Mouse (Mus musculus) inflammation-experienced regulatory T-cells, adult 6 months (primary cell): ENCODE data around the gene Il17ra. TPM values are rescaled to one million over a fixed set of nuclear protein-coding genes. Genes with fewer than 3 reads are reported as not detected.
A peak's percentile ranks its signal among the peaks of the same experiment; 100 is the strongest.

Experiments
- ATAC-seq: one replicate; pipeline ENCODE4 v1.8.0; 2017
- polyA plus RNA-seq, 3 experiments: library from polyadenylated mRNA; unstranded; fragments of 100-300 nt; shearing (Covaris generic); gene quantifications; one replicate each; pipeline ENCODE4 v1.2.1; 2017

Il17ra gene
- 10 to 100 TPM in 2 of 3 experiments, 1 to 10 TPM in 1; 9.7 to 27.4 (median 25.2) TPM for polyA plus RNA-seq

DNA sequence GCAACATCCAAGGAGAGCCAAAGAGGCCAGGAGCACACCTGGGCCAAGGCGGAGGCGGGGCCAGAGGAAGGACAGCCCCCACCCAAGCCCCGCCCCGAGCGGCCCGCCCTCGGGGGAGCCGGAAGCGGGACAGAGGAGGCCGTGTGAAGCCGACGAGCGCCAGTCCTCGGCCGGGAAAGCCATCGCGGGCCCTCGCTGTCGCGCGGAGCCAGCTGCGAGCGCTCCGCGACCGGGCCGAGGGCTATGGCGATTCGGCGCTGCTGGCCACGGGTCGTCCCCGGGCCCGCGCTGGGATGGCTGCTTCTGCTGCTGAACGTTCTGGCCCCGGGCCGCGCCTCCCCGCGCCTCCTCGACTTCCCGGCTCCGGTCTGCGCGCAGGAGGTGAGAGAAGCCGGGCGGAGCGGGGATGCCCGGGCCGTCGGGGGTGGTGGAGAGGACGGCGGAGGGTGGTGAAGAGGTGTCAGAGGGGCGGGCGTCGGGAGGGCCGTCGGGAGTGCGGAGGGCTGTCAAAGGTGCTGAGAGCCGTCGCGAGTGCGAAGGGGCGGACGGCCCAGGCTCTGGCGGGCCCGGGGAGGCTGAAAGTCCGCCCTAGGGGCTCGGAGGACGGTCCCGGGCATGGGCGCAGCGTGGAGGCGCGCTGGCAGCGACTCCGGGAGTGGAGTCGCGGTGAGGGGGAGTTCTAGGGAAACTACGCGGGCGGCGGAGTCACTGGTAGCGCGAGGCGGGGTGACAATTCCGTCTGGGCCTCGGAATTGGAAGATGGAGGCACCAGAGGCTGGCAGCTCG lies at the start of gene Il17ra:
Gene Il17ra (plus strand): TSS at position 162 of the 786 bp plus-strand sequence.
- ATAC-seq: peak; percentile 53

- ATAC-seq: no peak
These were observed 24.9 kb upstream of the Il17ra start for GRCm38 (mm10) chr6:120438161-120438560.

DNA sequence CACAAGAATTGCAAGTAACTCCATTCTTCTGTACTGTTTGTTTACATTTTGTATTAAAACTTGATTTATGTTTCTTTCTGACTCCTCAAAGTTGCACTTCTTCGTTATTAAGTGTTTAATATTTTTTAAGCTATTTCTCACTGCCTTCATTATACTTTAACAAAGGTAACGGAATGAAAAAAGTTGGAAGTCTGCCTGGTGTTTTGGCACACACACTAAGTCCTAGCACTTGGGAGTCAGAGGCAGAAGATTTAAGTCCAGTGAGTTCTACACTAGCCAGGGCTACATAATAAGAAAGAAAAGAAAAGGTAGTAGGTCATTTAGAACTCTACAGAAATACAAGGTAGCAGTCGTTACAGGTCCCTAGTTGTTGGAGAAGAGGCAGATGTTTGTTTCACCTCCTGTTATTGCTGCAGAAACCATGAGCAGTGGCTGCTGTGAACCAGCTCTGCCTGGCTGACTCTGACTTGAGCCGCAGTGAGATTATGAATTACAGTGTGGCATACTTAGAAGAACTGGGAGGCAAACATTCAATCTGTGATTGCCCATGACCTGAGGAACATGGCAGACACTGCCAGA lies 20.8 kb upstream of the Il17ra start:
- no peak for ATAC-seq

- no peak for ATAC-seq
These were observed 19.4 kb upstream of the Il17ra start for GRCm38 (mm10) chr6:120443363-120444355.

- no peak for ATAC-seq
These were observed 12.8 kb upstream of the Il17ra start for GRCm38 (mm10) chr6:120450208-120450607.

DNA sequence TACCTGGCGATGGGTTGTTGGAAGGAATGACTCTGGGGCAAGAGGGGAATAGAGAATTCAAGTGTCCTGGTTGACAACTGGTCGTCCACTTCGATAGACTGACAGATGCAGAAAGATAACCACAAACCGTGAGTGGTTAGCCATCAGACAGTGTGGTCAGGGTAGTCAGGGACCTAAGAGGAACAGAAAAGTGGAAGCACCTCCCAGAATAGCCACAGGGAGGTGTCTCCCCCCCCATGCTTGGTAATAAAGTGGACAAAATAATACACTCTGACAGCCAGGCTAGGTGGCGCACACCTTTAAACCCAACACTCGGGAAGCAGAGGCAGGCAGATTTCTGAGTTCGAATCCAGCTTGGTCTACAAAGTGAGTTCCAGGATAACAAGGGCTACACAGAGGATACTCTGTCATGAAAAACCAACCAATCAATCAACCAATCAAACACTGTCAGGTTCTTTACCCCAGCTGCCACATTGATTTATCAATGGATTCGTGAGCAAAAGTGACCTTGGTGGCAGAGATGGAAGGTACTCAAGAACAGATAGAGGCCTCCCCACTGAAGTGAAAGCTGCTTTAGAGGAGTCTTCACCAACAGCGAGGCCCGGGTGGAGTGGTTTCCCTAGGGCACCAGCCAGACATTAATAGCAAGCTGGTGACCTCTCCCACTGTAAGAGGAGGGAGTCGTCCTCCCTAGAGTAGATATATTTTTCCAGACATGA lies 10.5 kb upstream of the Il17ra start:
- no peak for ATAC-seq

DNA sequence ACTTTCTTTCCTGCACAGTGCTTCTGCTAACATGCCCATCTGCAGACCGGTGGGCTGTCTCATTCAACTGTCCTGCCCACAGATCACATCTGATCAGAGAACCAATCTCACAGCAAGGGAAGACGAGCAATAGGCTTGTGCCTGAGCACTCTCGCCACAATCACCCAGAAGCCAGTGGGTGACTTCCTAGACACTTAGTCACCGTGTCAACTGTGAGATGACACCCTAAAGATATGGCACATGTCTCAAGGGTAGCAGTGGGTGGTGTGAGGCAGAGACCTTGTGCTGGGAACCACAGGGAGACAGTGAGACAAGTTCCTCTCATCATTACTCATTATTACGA lies 10.0 kb upstream of the Il17ra start:
- peak; percentile 52 for ATAC-seq

DNA sequence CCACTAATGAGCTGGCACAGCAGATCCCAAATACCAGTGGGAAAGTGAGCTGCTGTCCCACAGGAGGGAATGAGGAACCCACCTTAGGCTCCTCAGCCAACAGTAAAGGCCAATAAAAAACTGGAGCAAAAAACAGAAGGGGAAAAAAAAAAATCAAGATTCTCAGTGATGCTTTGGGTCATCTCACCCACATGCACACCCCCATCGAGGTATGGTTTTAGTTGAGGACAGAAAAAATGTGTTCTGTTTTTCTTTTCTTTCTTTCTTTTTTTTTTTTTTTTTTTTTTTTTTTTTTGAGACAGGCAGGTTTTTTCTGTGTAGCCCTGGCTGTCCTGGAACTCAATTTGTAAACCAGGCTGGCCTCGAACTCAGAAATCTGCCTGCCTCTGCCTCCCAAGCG lies 9.5 kb upstream of the Il17ra start:
- no peak for ATAC-seq

DNA sequence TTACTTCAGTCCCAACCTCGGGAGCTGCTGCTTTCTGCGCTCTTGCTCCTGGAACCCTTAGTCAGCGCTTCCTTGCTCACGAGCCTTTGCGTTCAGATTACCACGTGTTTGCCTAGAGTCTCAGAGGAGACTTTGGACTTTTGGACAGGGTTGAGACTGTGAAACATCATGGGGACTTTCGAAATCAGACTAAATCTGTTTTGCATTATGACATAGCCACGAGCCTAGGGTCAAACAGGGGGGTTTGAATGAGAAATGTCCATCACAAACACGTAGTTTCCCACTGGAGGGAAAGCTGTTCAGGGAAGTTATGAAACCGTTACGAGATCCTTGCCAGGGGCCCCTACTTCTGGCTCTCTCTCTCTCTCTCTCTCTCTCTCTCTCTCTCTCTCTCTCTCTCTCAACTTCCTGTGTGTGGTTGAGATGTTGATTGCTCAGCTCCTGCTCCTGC lies 8.4 kb upstream of the Il17ra start:
- ATAC-seq: peak; percentile 38

GRCm38 (mm10) chr6:120457074-120457473 lies 6.0 kb upstream of the Il17ra start:
- no peak for ATAC-seq

DNA sequence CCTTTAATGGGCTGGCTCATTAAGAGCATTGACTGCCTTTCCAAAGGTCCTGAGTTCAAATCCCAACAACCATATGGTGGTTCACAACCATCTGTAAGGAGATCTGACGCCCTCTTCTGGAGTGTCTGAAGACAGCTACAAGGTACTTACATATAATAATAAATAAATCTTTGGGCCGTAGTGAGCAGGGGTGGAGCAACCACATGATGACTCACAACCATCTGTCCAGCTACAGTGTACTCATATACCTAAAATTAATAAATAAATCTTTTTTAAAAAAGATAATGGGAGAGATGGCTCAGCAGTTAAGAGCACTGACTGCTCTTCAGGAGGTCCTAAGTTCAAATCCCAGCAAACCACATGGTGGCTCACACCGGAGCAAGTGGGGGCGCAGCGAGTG lies 5.3 kb upstream of the Il17ra start:
- ATAC-seq: no peak

DNA sequence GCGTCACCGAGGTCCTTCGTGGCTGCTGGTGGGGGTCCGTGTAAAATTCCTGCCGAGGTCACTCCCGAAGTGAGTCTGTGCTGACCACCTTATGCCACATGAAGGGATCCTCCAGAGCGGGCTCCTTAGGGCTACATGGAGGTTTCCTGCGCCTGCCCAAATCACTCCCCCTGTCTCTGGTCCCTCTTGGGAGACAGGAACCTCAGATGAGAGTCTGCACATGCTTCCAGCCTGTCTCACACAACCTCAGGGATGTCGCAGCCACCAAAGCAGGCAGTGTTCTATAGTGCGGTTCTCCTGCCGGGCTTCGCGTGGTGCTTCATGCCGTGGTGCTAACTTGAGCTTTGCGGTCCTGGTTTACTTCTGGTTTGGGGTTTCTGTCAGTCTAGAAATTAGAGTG lies 1.8 kb upstream of the Il17ra start:
- no peak for ATAC-seq

GRCm38 (mm10) chr6:120462251-120462650 lies 796 bp upstream of the Il17ra start:
- no peak for ATAC-seq

DNA sequence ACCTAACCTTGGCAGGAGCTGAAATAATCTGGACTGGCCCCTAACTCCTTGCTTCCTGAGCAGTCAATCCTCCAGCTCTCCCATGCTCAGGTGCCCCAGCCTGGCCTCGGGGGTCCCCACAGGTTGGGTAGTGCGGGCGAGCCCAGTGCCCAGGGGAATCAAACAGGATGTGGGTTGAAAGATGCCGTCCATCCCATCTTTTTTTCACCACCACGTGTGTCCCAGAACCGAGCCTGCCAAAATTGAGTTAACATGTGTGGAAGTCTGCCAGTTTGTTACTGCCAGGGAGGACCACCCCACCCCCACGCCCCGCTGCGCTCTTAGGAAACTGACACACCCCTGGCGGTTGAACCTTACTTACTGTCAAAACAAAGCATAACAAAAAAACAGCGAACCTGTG lies 837 bp downstream of the Il17ra start:
- ATAC-seq: peak; percentile 46

DNA sequence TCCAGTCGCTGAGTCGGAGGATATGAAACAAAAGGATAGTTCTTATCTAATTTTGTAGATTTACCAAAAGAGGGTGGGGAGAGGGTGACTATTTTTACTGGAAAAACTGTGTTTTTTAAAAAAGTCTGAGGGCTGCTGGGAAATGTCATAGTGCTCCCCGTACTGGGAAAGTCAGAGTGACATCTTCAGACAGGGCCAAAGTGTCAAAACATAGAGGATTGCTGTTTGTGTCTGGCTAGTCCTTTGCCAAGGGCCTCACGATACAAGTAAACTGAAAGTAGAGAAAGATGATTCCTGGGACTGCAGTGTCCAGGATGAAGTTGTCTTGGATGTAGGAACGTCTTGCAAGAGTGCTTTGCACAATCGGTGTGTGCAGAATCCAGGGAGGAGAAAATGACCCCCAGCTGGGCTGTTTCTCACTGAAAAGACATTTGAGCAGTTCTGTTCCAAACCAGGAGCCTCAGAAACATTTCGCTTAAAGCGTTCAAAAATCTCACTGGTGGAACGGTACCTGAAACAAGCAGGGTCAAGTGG lies 1.4 kb downstream of the Il17ra start:
- no peak for ATAC-seq

DNA sequence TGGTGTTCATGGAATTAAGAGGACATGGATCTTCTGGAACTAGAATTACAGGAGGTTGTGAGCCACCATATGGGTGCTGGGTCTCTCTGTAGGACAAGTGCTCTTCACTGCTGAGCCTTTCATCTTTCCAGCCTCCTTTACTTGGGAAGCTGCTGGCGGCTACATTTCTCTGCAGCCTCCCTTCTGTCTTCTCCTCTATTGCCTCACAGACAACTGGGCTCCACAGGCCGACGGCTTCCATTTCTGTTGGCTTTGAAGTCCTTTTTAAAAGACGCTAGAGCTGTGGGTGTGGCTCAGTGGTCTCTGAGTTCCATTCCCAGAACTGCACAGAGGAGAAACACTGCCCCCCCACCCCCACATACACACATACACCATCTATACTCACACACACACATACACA lies 2.3 kb downstream of the Il17ra start:
- ATAC-seq: no peak

GRCm38 (mm10) chr6:120466609-120467329 lies 3.7 kb downstream of the Il17ra start:
- ATAC-seq: peak; percentile 75

DNA sequence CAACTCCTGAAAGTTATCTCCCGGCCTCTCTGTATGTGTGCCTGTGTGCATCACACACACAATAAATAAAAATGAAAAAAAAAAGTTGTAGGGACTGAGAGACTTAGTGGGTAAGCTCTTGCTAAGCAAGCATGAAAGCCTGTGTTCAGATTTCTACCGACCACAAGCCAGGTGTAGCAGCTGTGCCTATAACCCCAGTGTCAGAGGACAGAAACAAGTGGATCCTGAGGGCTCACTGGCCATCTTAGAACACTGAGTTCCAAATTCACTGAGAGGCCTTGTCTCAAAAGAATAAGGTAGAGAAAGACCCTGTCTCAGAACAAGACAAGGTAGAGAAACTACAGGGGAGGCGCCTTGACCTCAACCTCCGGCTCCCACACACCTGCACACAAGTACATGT lies 5.2 kb downstream of the Il17ra start:
- no peak for ATAC-seq

DNA sequence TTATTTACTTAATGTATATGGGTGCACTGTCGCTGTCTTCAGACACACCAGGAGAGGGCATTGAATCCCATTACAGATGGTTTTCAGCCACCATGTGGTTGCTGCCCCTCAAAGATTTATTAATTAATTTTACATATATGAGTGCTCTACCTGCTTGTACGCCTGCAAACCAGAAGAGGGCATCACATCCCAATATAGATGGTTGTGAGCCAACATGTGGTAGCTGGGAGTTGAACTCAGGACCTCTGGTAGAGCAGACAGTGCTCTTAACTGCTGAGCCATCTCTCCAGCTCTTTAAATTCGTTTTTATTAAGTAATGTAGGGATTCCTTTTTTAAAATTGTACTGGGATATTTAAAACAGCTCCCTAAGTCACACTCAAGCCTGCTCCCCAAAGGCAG lies 6.2 kb downstream of the Il17ra start:
- no peak for ATAC-seq

- no peak for ATAC-seq
These were observed 6.7 kb downstream of the Il17ra start for GRCm38 (mm10) chr6:120469770-120470169.

DNA sequence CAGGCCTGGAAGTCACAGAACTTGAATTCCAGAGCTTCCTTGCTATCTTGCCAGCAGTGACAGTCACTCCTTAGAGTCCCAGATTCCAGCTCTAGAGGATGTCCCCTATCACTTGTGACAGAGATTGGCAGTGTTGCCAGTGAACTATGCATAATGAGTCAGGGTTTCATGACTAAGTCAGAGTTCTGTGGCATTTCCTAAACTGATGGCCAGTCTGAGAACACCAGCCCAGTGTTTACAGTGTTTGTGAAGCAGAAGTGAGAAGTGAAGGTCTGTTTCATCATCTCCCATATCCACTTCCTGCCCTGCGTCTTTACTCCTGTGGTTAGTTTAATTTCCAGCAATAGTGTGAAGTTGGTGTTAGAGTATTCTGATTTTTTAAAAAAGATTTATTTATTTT lies 7.6 kb downstream of the Il17ra start:
- ATAC-seq: peak; percentile 33
